Mouse (Mus musculus) bone marrow macrophage, adult 2 months (primary cell): Measurements from ENCODE around the gene Rrn3.

Experiments used
- CTCF ChIP-seq: IDR thresholded peaks from 2 replicates; pipeline ENCODE4 v1.5.1; 2012; ENCODE audit warnings: low read depth, mild to moderate bottlenecking, low read length, moderate library complexity
- POLR2A ChIP-seq: IDR thresholded peaks from 2 replicates; pipeline ENCODE4 v1.6.1; 2012; ENCODE audit warnings: mild to moderate bottlenecking, low read depth, low read length, borderline replicate concordance

DNA sequence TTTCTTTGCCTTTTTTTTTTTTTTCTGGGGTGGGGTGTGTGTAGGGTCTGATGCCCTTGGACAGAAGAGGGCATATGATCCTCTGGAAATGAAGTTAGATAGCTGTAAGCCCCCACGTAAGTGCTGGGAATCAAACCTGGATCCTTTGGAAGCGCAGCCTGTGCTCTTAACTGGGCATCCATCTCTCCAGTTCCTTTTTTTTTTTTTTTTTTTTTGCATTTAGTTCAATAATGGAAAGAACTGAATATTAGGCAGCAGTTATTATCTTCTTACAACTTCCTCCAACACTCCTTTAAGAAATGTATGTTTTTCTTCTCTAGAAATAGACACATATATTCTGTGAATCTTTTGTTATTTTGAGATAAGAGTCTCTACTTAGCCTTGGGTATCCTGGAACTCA is 22.7 kb upstream of the Rrn3 start:
- TF ChIP-seq CTCF, result no peak
- no peak for TF ChIP-seq POLR2A
